Mouse (Mus musculus): ENCODE data around the gene Chrng.

The Chrng gene

DNA sequence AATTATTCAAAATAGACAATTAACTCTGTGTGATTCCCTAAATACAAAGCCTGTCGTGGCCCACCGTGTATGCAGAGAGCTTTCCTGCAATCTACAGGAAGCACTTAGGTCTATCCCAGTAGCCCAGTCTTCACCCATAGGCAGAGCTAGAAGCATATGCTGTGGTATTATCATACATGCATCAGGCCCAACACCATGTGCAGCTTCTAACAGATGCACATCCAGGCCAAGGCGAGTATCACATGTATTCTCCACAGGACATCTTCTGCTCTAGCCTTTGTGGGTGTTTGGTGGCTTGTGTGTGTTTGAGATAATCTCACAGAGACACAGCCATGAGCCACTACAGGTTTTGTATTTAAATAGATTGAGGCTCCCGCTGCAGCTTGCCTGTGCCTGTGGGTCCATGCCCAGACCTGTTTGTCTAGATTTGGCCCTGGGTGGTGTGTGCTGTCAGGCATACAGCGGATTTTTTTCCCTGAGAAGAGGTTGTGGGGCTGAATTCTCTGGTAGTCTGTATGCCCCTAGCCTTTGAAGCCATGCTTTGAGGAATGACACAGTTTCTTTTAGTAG is 47.7 kb downstream of the Chrng start:
- DNase-seq (ENCODE audit: low read depth, low spot score): no peak

DNA sequence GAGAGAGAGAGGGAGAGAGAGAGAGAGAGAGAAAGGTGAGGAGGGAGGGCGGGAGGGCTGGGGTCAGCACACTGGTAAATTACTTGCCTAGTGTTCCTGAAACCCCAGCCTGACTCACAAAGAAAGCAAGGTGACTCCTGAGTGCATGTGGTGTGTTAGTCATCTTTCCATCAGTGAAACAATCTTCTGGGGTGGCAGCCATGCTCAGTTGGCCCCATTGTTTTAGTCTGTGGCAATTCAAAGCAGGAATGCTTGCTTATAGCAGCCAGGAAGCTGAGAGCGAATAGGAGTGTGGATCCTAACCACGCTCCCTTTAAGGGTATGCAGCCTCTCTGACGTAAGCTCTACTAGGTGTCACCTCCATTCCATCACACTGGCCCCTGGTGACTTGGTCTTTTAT is 50.7 kb downstream of the Chrng start:
- DNase-seq (ENCODE audit: low read depth, low spot score): no peak

DNA sequence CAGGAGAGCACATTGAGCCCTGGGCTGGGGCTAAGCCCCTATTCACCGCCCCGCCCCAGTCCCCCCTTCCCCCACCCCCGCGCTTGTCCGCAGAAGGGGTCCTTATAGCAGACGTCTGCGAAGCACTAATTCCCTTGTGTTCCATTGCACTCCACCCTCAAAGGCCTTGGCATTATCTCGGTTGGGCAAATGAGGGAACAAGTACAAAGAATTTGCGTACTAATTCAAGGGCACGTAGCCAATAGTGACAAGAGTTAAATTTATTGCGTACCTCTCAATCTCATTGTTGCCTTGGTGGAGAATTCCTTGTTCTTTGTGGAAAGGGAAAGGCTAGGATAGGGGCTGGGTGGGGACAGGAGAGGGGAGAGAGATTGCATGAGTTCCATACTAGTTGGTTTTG is 53.2 kb downstream of the Chrng start:
- no peak for DNase-seq (ENCODE audit: low read depth, low spot score)

DNA sequence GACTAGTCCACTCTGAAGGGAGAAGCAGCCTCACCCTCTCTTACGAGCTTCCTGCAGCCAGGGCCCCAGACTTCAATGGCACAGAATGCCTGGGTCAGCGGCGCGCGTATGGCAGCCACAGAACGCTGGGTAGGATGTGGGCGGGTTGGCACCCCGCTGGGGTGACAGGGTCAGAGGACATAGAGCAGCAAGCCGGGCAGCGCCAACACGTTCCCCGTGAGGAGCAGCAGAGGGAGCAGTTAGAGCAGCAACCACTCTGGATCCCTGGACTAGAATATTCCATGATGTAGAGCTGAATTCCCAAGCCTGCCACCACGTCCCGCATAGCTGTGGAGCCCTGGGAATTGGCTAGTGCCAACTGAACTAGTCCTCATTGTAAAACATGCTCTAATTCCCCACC is 54.0 kb downstream of the Chrng start:
- DNase-seq (ENCODE audit: low read depth, low spot score): no peak

DNA sequence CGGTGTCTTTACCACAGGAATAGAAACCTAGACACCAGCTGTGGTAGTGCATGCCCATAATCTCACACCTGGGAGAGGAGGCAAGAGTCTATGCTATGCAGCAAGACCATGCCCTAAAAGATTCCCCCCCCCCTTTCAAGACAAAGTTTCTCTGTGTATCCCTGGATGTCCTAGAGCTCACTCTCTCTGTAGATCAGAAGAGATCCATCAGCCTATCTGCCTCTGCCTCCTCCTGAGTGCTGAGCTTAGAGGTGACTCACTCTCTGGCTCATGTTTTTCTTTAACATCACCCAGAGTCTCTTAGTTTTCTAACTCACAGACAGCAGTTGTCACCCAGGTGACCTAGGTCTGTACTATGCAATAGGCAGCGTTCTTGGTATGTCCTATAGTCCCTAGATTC is 54.9 kb downstream of the Chrng start:
- no peak for DNase-seq (ENCODE audit: low read depth, low spot score)
